Mouse (Mus musculus) neural tube, embryonic 15.5 days (tissue): ENCODE measurements around the gene Fam69b. TPM values are rescaled to one million over a fixed set of nuclear protein-coding genes. Genes with fewer than 3 reads are reported as not detected.

Experiments
- ATAC-seq: fragments of 200-750 bp; cut with Nextera tagmentation; 2 replicates; pipeline ENCODE4 v1.8.0; 2017; ENCODE audit warnings: mild to moderate bottlenecking, moderate TSS enrichment, moderate library complexity; ENCODE audit not compliant: low FRiP score
- H3K27ac ChIP-seq: fragments of 300-500 bp; sonication (generic); replicated peaks from 2 replicates; pipeline ENCODE4 v1.5.1; 2015; ENCODE audit warnings: mild to moderate bottlenecking, inconsistent platforms
- H3K27me3 ChIP-seq: fragments of 300-500 bp; sonication (generic); replicated peaks from 2 replicates; pipeline ENCODE4 v1.6.1; 2015; ENCODE audit warnings: inconsistent platforms
- H3K36me3 ChIP-seq: fragments of 300-500 bp; sonication (generic); 2 replicates; pipeline ENCODE4 v1.6.1; 2015; ENCODE audit warnings: inconsistent platforms
- H3K4me1 ChIP-seq: fragments of 300-500 bp; sonication (generic); 2 replicates; pipeline ENCODE4 v1.6.1; 2015; ENCODE audit warnings: inconsistent platforms
- H3K4me2 ChIP-seq: fragments of 300-500 bp; sonication (generic); 2 replicates; pipeline ENCODE4 v1.6.1; 2015; ENCODE audit warnings: inconsistent platforms, mild to moderate bottlenecking, moderate library complexity
- H3K4me3 ChIP-seq: fragments of 300-500 bp; sonication (generic); replicated peaks from 2 replicates; pipeline ENCODE4 v1.5.1; 2015; ENCODE audit warnings: mild to moderate bottlenecking, inconsistent platforms
- H3K9ac ChIP-seq: fragments of 300-500 bp; sonication (generic); replicated peaks from 2 replicates; pipeline ENCODE4 v1.6.1; 2015; ENCODE audit warnings: mild to moderate bottlenecking, inconsistent platforms
- H3K9me3 ChIP-seq: fragments of 300-500 bp; sonication (generic); replicated peaks from 2 replicates; pipeline ENCODE4 v1.6.1; 2016; ENCODE audit warnings: inconsistent platforms
- WGBS: fragments of 180-500 bp; shearing (Covaris S2); methylation state at CpG from one replicate; pipeline ENCODE4 v1.1.7; 2015; ENCODE audit warnings: mixed read lengths; 5-methylcytosine and 5-hydroxymethylcytosine counted together
- polyA plus RNA-seq: library from polyadenylated mRNA; unstranded; fragments of >200 nt; fragmentation: Nextera tagmentation; extraction: Ambion mirVana; gene quantifications from 2 replicates; pipeline ENCODE4 v1.2.1, GENCODE M21; 2015

Fam69b gene
- polyA plus RNA-seq, 1 experiment from 2014 or later, result 145 TPM

- Histone ChIP-seq H3K36me3 (no peaks in the 10 kb centered on the region), H3K9ac (no peak overlapping the region), H3K9me3 (no peaks in the 10 kb centered on the region), H3K27ac (no peak overlapping the region), H3K4me2 (peak overlapping the region; percentile 17; the same call in 1 of the 2 replicates), H3K4me1 (peaks cover 17% of the 10 kb centered on the region), H3K27me3 (no peaks in the 10 kb centered on the region), H3K4me3 (no peak overlapping the region)
- 94% methylated on average over 7 of the region's 7 CpGs for whole genome bisulfite sequencing
- ATAC-seq, result no peak
These were observed 38.0 kb upstream of the Fam69b start for GRCm38 (mm10) chr2:26590282-26590681.

GRCm38 (mm10) chr2:26590962-26591361, 37.3 kb upstream of the Fam69b start:
- Histone ChIP-seq H3K27ac (no peak overlapping the region), H3K9me3 (no peaks in the 10 kb centered on the region), H3K4me1 (peaks cover 17% of the 10 kb centered on the region), H3K4me3 (no peak overlapping the region), H3K27me3 (no peaks in the 10 kb centered on the region), H3K36me3 (no peaks in the 10 kb centered on the region), H3K4me2 (no peak overlapping the region), H3K9ac (no peak overlapping the region)
- 85% methylated on average over 7 of the region's 7 CpGs for WGBS
- ATAC-seq, result no peak

GRCm38 (mm10) chr2:26591416-26591815, 36.8 kb upstream of the Fam69b start:
- 88% methylated on average over 12 of the region's 12 CpGs for WGBS
- ATAC-seq, result no peak

DNA sequence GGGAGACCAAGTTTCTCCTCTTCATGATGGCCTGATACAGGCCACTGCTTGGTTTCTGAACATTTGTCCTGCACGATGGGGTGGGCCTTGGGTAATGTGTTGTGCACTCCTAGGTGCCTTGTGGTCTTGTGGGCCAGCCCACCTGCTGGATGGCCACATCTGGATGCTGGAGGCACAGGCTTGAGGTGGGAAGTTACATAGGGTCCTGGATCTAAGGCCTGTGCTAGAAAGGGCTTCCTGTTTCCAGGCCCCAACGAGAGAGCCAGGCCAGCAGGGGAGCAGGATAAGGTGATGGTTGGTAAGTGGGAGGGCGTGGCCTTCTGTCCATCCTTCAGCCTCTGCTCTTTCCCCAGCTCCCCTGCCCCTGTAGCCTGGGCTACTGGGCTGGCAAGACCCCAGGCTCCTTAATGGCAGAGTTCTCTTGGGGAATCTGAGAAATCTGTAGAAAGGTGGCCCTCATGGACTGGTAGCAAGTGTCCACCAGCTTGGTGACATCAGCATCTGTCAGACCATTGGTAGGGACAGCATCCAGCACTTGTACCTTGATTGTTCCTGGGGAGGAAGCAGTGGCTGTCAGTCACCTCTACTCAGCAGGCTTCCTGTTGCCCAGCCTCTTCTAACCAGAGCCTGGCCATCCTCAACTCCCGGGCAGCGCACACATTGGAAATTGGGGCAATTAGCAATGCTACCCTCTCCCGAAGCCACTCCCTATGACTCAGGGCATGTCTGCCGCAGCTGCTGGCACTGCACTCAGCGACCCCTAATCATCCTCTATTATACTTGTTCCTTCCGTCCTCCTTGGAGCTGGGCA, 34.8 kb upstream of the Fam69b start:
- WGBS, result 37% methylated on average over 9 of the region's 9 CpGs
- Histone ChIP-seq H3K4me3 (no peak overlapping the region), H3K36me3 (no peaks in the 10 kb centered on the region), H3K4me1 (0 out of 2 replicates have a peak, but pooled peaks cover 3% of the 10 kb centered on the region), H3K27me3 (no peaks in the 10 kb centered on the region), H3K4me2 (no peak overlapping the region), H3K9me3 (no peaks in the 10 kb centered on the region), H3K9ac (no peak overlapping the region), H3K27ac (no peak overlapping the region)
- ATAC-seq, result no peak

More at GRCm38 (mm10) chr2:26591416-26591815, 36.8 kb upstream of the Fam69b start:
- no peaks in the 10 kb centered on the region for H3K27me3 ChIP-seq
- H3K4me1 ChIP-seq, result peaks cover 12% of the 10 kb centered on the region
- H3K36me3 ChIP-seq, result no peaks in the 10 kb centered on the region
- H3K4me3 ChIP-seq, result no peak overlapping the region
- H3K9ac ChIP-seq, result no peak overlapping the region
- no peak overlapping the region for H3K27ac ChIP-seq
- H3K9me3 ChIP-seq, result no peaks in the 10 kb centered on the region
- no peak overlapping the region for H3K4me2 ChIP-seq

- Histone ChIP-seq H3K4me3 (no peak overlapping the region), H3K4me2 (no peak overlapping the region), H3K9me3 (no peaks in the 10 kb centered on the region), H3K4me1 (0 out of 2 replicates have a peak, but pooled peaks cover 3% of the 10 kb centered on the region), H3K36me3 (no peaks in the 10 kb centered on the region), H3K9ac (no peak overlapping the region), H3K27me3 (no peaks in the 10 kb centered on the region), H3K27ac (no peak overlapping the region)
- 60% methylated on average over 9 of the region's 9 CpGs for WGBS
- ATAC-seq, result no peak
These were observed 34.3 kb upstream of the Fam69b start for GRCm38 (mm10) chr2:26594022-26594346.

GRCm38 (mm10) chr2:26594461-26594933, 33.8 kb upstream of the Fam69b start:
- Histone ChIP-seq H3K36me3 (no peaks in the 10 kb centered on the region), H3K4me3 (no peak overlapping the region), H3K4me2 (no peak overlapping the region), H3K27ac (no peak overlapping the region), H3K9ac (no peak overlapping the region), H3K9me3 (no peaks in the 10 kb centered on the region), H3K4me1 (0 out of 2 replicates have a peak, but pooled peaks cover 3% of the 10 kb centered on the region), H3K27me3 (no peaks in the 10 kb centered on the region)
- no peak for ATAC-seq
- 91% methylated on average over 7 of the region's 7 CpGs for WGBS

- 0 out of 2 replicates have a peak, but pooled peaks cover 3% of the 10 kb centered on the region for H3K4me1 ChIP-seq
- no peak overlapping the region for H3K4me3 ChIP-seq
- H3K27me3 ChIP-seq, result no peaks in the 10 kb centered on the region
- H3K36me3 ChIP-seq, result no peaks in the 10 kb centered on the region
- no peak overlapping the region for H3K4me2 ChIP-seq
- H3K9me3 ChIP-seq, result no peaks in the 10 kb centered on the region
- ATAC-seq, result no peak
- WGBS, result 72% methylated on average over 6 of the region's 6 CpGs
- no peak overlapping the region for H3K27ac ChIP-seq
- H3K9ac ChIP-seq, result no peak overlapping the region
These were observed 33.1 kb upstream of the Fam69b start for GRCm38 (mm10) chr2:26594934-26595724.

- Histone ChIP-seq H3K27me3 (no peaks in the 10 kb centered on the region), H3K27ac (no peak overlapping the region), H3K9ac (no peak overlapping the region), H3K36me3 (no peaks in the 10 kb centered on the region), H3K9me3 (no peaks in the 10 kb centered on the region), H3K4me1 (0 out of 2 replicates have a peak, but pooled peaks cover 3% of the 10 kb centered on the region), H3K4me3 (no peak overlapping the region), H3K4me2 (no peak overlapping the region)
- no peak for ATAC-seq
- WGBS, result 88% methylated on average over 11 of the region's 11 CpGs
These were observed 32.4 kb upstream of the Fam69b start for GRCm38 (mm10) chr2:26595725-26596435.

DNA sequence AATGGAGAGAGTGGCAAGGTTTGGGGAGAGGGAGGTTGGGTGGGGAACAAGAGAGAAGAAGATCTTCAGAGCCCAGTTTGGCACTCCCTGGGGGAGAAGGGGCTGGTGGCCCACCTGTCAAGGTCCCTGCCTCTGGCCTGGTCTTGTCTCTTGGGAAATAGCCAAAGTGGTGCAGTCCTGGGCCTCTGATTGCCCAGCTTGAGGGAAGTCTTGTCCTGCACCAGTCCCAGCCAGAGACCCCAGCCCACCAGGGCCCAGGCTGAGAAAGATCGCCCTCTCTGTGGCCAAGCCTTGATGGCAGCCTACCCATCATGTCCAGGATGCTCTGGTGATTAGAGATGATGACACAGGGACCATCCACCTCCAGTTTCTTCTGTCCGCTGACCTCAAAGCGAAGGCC, 31.4 kb upstream of the Fam69b start:
- Histone ChIP-seq H3K9me3 (no peaks in the 10 kb centered on the region), H3K27ac (no peak overlapping the region), H3K4me1 (no peaks in the 10 kb centered on the region), H3K36me3 (no peaks in the 10 kb centered on the region), H3K9ac (no peak overlapping the region), H3K4me3 (no peak overlapping the region), H3K27me3 (0 out of 2 replicates have a peak, but pooled peaks cover 2% of the 10 kb centered on the region), H3K4me2 (no peak overlapping the region)
- ATAC-seq, result no peak
- 95% methylated on average over 3 of the region's 3 CpGs for whole genome bisulfite sequencing

GRCm38 (mm10) chr2:26597810-26598209, 30.4 kb upstream of the Fam69b start:
- no peak for ATAC-seq
- Histone ChIP-seq H3K4me3 (no peak overlapping the region), H3K4me2 (no peak overlapping the region), H3K9ac (no peak overlapping the region), H3K36me3 (no peaks in the 10 kb centered on the region), H3K27ac (no peak overlapping the region), H3K9me3 (no peaks in the 10 kb centered on the region), H3K27me3 (peaks cover 6% of the 10 kb centered on the region), H3K4me1 (no peaks in the 10 kb centered on the region)
- 93% methylated on average over 2 of the region's 2 CpGs for WGBS

- 87% methylated on average over 3 of the region's 3 CpGs for WGBS
- no peak for ATAC-seq
- no peak overlapping the region for H3K4me3 ChIP-seq
- H3K36me3 ChIP-seq, result no peaks in the 10 kb centered on the region
- H3K9ac ChIP-seq, result no peak overlapping the region
- no peak overlapping the region for H3K27ac ChIP-seq
- H3K27me3 ChIP-seq, result peaks cover 13% of the 10 kb centered on the region
- H3K9me3 ChIP-seq, result no peaks in the 10 kb centered on the region
- H3K4me2 ChIP-seq, result no peak overlapping the region
- H3K4me1 ChIP-seq, result peaks cover 4% of the 10 kb centered on the region
These were observed 29.8 kb upstream of the Fam69b start for GRCm38 (mm10) chr2:26598462-26598861.
